Mouse (Mus musculus) hindbrain, embryonic 14.5 days (tissue): ENCODE measurements around the gene Fermt2. TPM values are rescaled to one million over a fixed set of nuclear protein-coding genes. Genes with fewer than 3 reads are reported as not detected.

Experiments
- polyA plus RNA-seq: library from polyadenylated mRNA; unstranded; fragments of >200 nt; fragmentation: Nextera tagmentation; extraction: Ambion mirVana; gene quantifications from 2 replicates; pipeline ENCODE4 v1.2.1, GENCODE M21; 2014

The Fermt2 gene
- polyA plus RNA-seq, 1 experiment from 2014 or later, result 63.9 TPM

Other genes starting within 250 kb of the Fermt2 start
- gene Ero1l, start 211.3 kb downstream of the Fermt2 start, polyA plus RNA-seq, result 23.2 and 25.3 TPM in 2 replicates
- gene Psmc6, start 200.3 kb downstream of the Fermt2 start, polyA plus RNA-seq, result 169 and 182 TPM in 2 replicates
- gene Styx, start 179.0 kb downstream of the Fermt2 start, polyA plus RNA-seq, result 69.1 and 72.1 TPM in 2 replicates
- gene Gnpnat1, start 125.2 kb downstream of the Fermt2 start, polyA plus RNA-seq, result 29.5 and 30.2 TPM in 2 replicates
- 28.4 and 28.7 TPM in 2 replicates for gene Ddhd1, start 128.0 kb upstream of the Fermt2 start, polyA plus RNA-seq